Mouse (Mus musculus) hindbrain, embryonic 16.5 days (tissue): Measurements from ENCODE around the gene Acp1. TPM values are rescaled to one million over a fixed set of nuclear protein-coding genes. Genes with fewer than 3 reads are reported as not detected.

Experiments used
- ATAC-seq: fragments of 200-750 bp; cut with Nextera tagmentation; 2 replicates; pipeline ENCODE4 v1.8.0; 2017; ENCODE audit warnings: moderate TSS enrichment, moderate library complexity
- H3K27ac ChIP-seq: fragments of 300-500 bp; sonication (generic); 2 replicates; pipeline ENCODE4 v1.5.1; 2014; ENCODE audit warnings: low read depth, mild to moderate bottlenecking, control low read depth, low read length, moderate library complexity
- H3K27me3 ChIP-seq: fragments of 300-500 bp; sonication (generic); replicated peaks from 2 replicates; pipeline ENCODE4 v1.6.1; 2014; ENCODE audit warnings: low read length; ENCODE audit not compliant: control insufficient read depth, insufficient read depth
- H3K36me3 ChIP-seq: fragments of 300-500 bp; sonication (generic); 2 replicates; pipeline ENCODE4 v1.6.1; 2014; ENCODE audit warnings: mild to moderate bottlenecking, low read length, moderate library complexity, mixed read lengths; ENCODE audit not compliant: control insufficient read depth, insufficient read depth
- H3K4me1 ChIP-seq: fragments of 300-500 bp; sonication (generic); 2 replicates; pipeline ENCODE4 v1.6.1; 2014; ENCODE audit warnings: low read depth, low read length; ENCODE audit not compliant: control insufficient read depth, insufficient read depth
- H3K4me2 ChIP-seq: fragments of 300-500 bp; sonication (generic); 2 replicates; pipeline ENCODE4 v1.6.1; 2014; ENCODE audit warnings: mild to moderate bottlenecking, low read length, control low read depth, moderate library complexity
- H3K4me3 ChIP-seq: fragments of 300-500 bp; sonication (generic); 2 replicates; pipeline ENCODE4 v1.5.1; 2014; ENCODE audit warnings: mild to moderate bottlenecking, low read length, control low read depth, moderate library complexity
- H3K9ac ChIP-seq: fragments of 300-500 bp; sonication (generic); 2 replicates; pipeline ENCODE4 v1.6.1; 2014; ENCODE audit warnings: low read depth, mild to moderate bottlenecking, control low read depth, low read length, moderate library complexity
- H3K9me3 ChIP-seq: fragments of 300-500 bp; sonication (generic); 2 replicates; pipeline ENCODE4 v1.6.1; 2014; ENCODE audit warnings: mild to moderate bottlenecking, low read length, moderate library complexity; ENCODE audit not compliant: control insufficient read depth
- whole genome bisulfite sequencing: fragments of 180-500 bp; shearing (Covaris S2); extraction: QIAGEN DNeasy Blood & Tissue Kit; methylation state at CpG from one replicate; pipeline ENCODE4 v1.1.7; 2014; 5-methylcytosine and 5-hydroxymethylcytosine counted together
- polyA plus RNA-seq: library from polyadenylated mRNA; unstranded; fragments of >200 nt; fragmentation: Nextera tagmentation; extraction: Ambion mirVana; gene quantifications from 2 replicates; pipeline ENCODE4 v1.2.1, GENCODE M21; 2015

The Acp1 gene
- polyA plus RNA-seq, 1 experiment from 2014 or later = 106 TPM

- Histone ChIP-seq H3K9me3 (no peaks in the 10 kb centered on the region), H3K9ac (no peak overlapping the region), H3K27me3 (no peaks in the 10 kb centered on the region), H3K27ac (no peak overlapping the region), H3K4me2 (no peak overlapping the region), H3K4me1 (no peaks in the 10 kb centered on the region), H3K4me3 (no peak overlapping the region), H3K36me3 (no peaks in the 10 kb centered on the region)
- 80% methylated on average over 1 of the region's 1 CpGs for WGBS
- no peak for ATAC-seq
These were observed 62.9 kb downstream of the Acp1 start for GRCm38 (mm10) chr12:30848521-30848920.

Other genes with a start within 250 kb of the Acp1 start
- gene Alkal2, start 27.3 kb downstream of the Acp1 start, polyA plus RNA-seq = 0.80 and 0.84 TPM in 2 replicates
- 47.6 and 55.2 TPM in 2 replicates for gene Sh3yl1, start 79 bp upstream of the Acp1 start, polyA plus RNA-seq
- gene Fam110c, start 162.3 kb upstream of the Acp1 start, polyA plus RNA-seq = 0.05 and 0.06 TPM in 2 replicates